Mouse (Mus musculus) C2C12 (cell line): ENCODE measurements around the gene Pole.
A peak's percentile ranks its signal among the peaks of the same experiment; 100 is the strongest.

Experiments used
- CEBPB ChIP-seq: IDR thresholded peaks from one replicate; pipeline ENCODE4 v1.6.1; 2011; ENCODE audit warnings: low read depth, mild to moderate bottlenecking, control low read depth, moderate library complexity
- CTCF ChIP-seq: IDR thresholded peaks from one replicate; pipeline ENCODE4 v1.5.1; 2011; ENCODE audit not compliant: control insufficient read depth, insufficient read depth, insufficient read length
- MAX ChIP-seq: IDR thresholded peaks from one replicate; pipeline ENCODE4 v1.6.1; 2011; ENCODE audit warnings: mild to moderate bottlenecking, control low read depth
- MYOD1 ChIP-seq: IDR thresholded peaks from one replicate; pipeline ENCODE4 v1.6.1; 2011; ENCODE audit warnings: low read depth; ENCODE audit not compliant: control insufficient read depth, insufficient read length
- MYOG ChIP-seq: IDR thresholded peaks from one replicate; pipeline ENCODE4 v1.6.1; 2011; ENCODE audit not compliant: control insufficient read depth, insufficient read length; ENCODE audit errors: extremely low read depth
- USF1 ChIP-seq: IDR thresholded peaks from one replicate; pipeline ENCODE4 v1.6.1; 2011; ENCODE audit warnings: low read depth, mild to moderate bottlenecking, control low read depth, moderate library complexity

- TF ChIP-seq CTCF (no peak), MAX (peak; percentile 63), USF1 (peak; percentile 36), CEBPB (no peak), MYOG (no peak), MYOD1 (no peak)
Observed at GRCm38 (mm10) chr5:110285770-110286445, at the start of gene Pole, which contains the start of gene Pxmp2.
